Mouse (Mus musculus) MEL (cell line): ENCODE measurements around the gene Krtcap2. TPM values are rescaled to one million over a fixed set of nuclear protein-coding genes. Genes with fewer than 3 reads are reported as not detected.

Experiments
- DNase-seq: peaks from one replicate; pipeline ENCODE4 v3.0.0; 2011; ENCODE audit warnings: low read depth, low spot score
- H3K27ac ChIP-seq: 2 replicates; pipeline ENCODE4 v1.5.1; 2012; ENCODE audit warnings: low read depth, mild to moderate bottlenecking, control low read depth, low read length, moderate library complexity; ENCODE audit not compliant: control insufficient read depth
- H3K27me3 ChIP-seq, 2 experiments: fragments of 150-350 bp in 1 of 2; sonication (generic) in 1 of 2; 2 replicates each; pipeline ENCODE4 v1.6.1; 2012; ENCODE audit warnings: low read length in 2 of 2, mild to moderate bottlenecking in 2 of 2, improper control_type of control experiment in 1 of 2, moderate library complexity in 1 of 2; ENCODE audit not compliant: insufficient read depth in 2 of 2, control insufficient read depth in 1 of 2
- H3K36me3 ChIP-seq, 2 experiments: 2 replicates each; pipeline ENCODE4 v1.6.1; 2012 to 2014; ENCODE audit warnings: low read length in 2 of 2, improper control_type of control experiment in 1 of 2, inconsistent platforms in 1 of 2, mild to moderate bottlenecking in 1 of 2; ENCODE audit not compliant: insufficient read depth in 2 of 2, control insufficient read depth in 1 of 2
- H3K4me1 ChIP-seq, 2 experiments: fragments of 150-350 bp in 1 of 2; sonication (generic) in 1 of 2; 2 replicates each; pipeline ENCODE4 v1.6.1; 2012; ENCODE audit warnings: low read length in 2 of 2, improper control_type of control experiment in 1 of 2, mild to moderate bottlenecking in 1 of 2; ENCODE audit not compliant: insufficient read depth in 2 of 2, control insufficient read depth in 1 of 2
- H3K4me3 ChIP-seq, 2 experiments: fragments of 150-350 bp in 1 of 2; sonication (generic) in 1 of 2; 2 replicates each; pipeline ENCODE4 v1.5.1; 2012; ENCODE audit warnings: low read depth in 2 of 2, low read length in 2 of 2, mild to moderate bottlenecking in 2 of 2, moderate library complexity in 2 of 2, control low read depth in 1 of 2, improper control_type of control experiment in 1 of 2; ENCODE audit not compliant: control insufficient read depth in 1 of 2, insufficient read depth in 1 of 2
- H3K79me2 ChIP-seq: 2 replicates; pipeline ENCODE4 v1.6.1; 2012; ENCODE audit warnings: mild to moderate bottlenecking, low read length, moderate library complexity; ENCODE audit not compliant: control insufficient read depth, poor library complexity, insufficient read depth
- H3K9ac ChIP-seq: 2 replicates; pipeline ENCODE4 v1.6.1; 2012; ENCODE audit warnings: low read depth, mild to moderate bottlenecking, control low read depth, low read length, moderate library complexity; ENCODE audit not compliant: control insufficient read depth, poor library complexity, severe bottlenecking
- H3K9me3 ChIP-seq: fragments of 150-350 bp; sonication (generic); replicated peaks from 2 replicates; pipeline ENCODE4 v1.6.1; 2012; ENCODE audit warnings: mild to moderate bottlenecking, low read length, improper control_type of control experiment, moderate library complexity; ENCODE audit not compliant: insufficient read depth
- CTCF ChIP-seq, 3 experiments: IDR thresholded peaks in 2 of 3; conservative IDR thresholded peaks in 1 of 3; 2 replicates each; pipeline ENCODE4 v1.5.1; 2011 to 2012; ENCODE audit warnings: low read length in 3 of 3, low read depth in 2 of 3, mild to moderate bottlenecking in 2 of 3, improper control_type of control experiment in 1 of 3, inconsistent platforms in 1 of 3, mixed read lengths in 1 of 3, moderate library complexity in 1 of 3; ENCODE audit not compliant: control insufficient read depth in 1 of 3, insufficient read depth in 1 of 3, poor library complexity in 1 of 3, severe bottlenecking in 1 of 3
- EP300 ChIP-seq, 2 experiments: IDR thresholded peaks; 2 replicates each; pipeline ENCODE4 v1.6.1; 2011; ENCODE audit warnings: improper control_type of control experiment in 2 of 2, low read length in 2 of 2, low read depth in 1 of 2, mild to moderate bottlenecking in 1 of 2
- ETS1 ChIP-seq: IDR thresholded peaks from 2 replicates; pipeline ENCODE4 v1.6.1; 2012; ENCODE audit warnings: low read depth, mild to moderate bottlenecking, inconsistent platforms, low read length, improper control_type of control experiment, moderate library complexity
- GABPA ChIP-seq: IDR thresholded peaks from 2 replicates; pipeline ENCODE4 v1.6.1; 2012; ENCODE audit warnings: low read depth, mild to moderate bottlenecking, inconsistent platforms, low read length, improper control_type of control experiment, moderate library complexity
- GATA1 ChIP-seq: IDR thresholded peaks from 2 replicates; pipeline ENCODE4 v1.6.1; 2011; ENCODE audit warnings: low read depth, low read length, improper control_type of control experiment
- HCFC1 ChIP-seq: IDR thresholded peaks from 2 replicates; pipeline ENCODE4 v1.6.1; 2012; ENCODE audit warnings: low read depth, mild to moderate bottlenecking, inconsistent platforms, low read length, improper control_type of control experiment, moderate library complexity
- JUND ChIP-seq: IDR thresholded peaks from 2 replicates; pipeline ENCODE4 v1.6.1; 2011; ENCODE audit warnings: low read depth, mild to moderate bottlenecking, improper control_type of control experiment, low read length
- MAFK ChIP-seq: IDR thresholded peaks from 2 replicates; pipeline ENCODE4 v1.6.1; 2011; ENCODE audit warnings: low read depth, mild to moderate bottlenecking, low read length, improper control_type of control experiment, borderline replicate concordance
- MAX ChIP-seq: IDR thresholded peaks from 2 replicates; pipeline ENCODE4 v1.6.1; 2011; ENCODE audit warnings: low read length, improper control_type of control experiment
- MAZ ChIP-seq: IDR thresholded peaks from 2 replicates; pipeline ENCODE4 v1.6.1; 2012; ENCODE audit warnings: low read depth, mild to moderate bottlenecking, inconsistent platforms, low read length, improper control_type of control experiment
- MYB ChIP-seq: IDR thresholded peaks from 2 replicates; pipeline ENCODE4 v1.6.1; 2011; ENCODE audit warnings: mild to moderate bottlenecking, low read depth, low read length, improper control_type of control experiment
- NELFE ChIP-seq: IDR thresholded peaks from 2 replicates; pipeline ENCODE4 v1.6.1; 2011; ENCODE audit warnings: low read depth, low read length, improper control_type of control experiment
- NRF1 ChIP-seq: IDR thresholded peaks from 2 replicates; pipeline ENCODE4 v1.6.1; 2014; ENCODE audit warnings: low read depth, mild to moderate bottlenecking, inconsistent platforms, low read length, improper control_type of control experiment, moderate library complexity; ENCODE audit not compliant: poor library complexity, insufficient read depth, severe bottlenecking
- POLR2A ChIP-seq, 2 experiments: IDR thresholded peaks; 2 replicates each; pipeline ENCODE4 v1.6.1; 2011 to 2012; ENCODE audit warnings: low read length in 2 of 2, mild to moderate bottlenecking in 2 of 2, control low read depth in 1 of 2, improper control_type of control experiment in 1 of 2, low read depth in 1 of 2, moderate library complexity in 1 of 2; ENCODE audit not compliant: control insufficient read depth in 1 of 2, insufficient read depth in 1 of 2, poor library complexity in 1 of 2
- POLR2AphosphoS2 ChIP-seq: IDR thresholded peaks from 2 replicates; pipeline ENCODE4 v1.6.1; 2011; ENCODE audit warnings: low read length, improper control_type of control experiment
- RCOR1 ChIP-seq: IDR thresholded peaks from 2 replicates; pipeline ENCODE4 v1.6.1; 2012; ENCODE audit warnings: low read depth, mild to moderate bottlenecking, inconsistent platforms, low read length, improper control_type of control experiment
- SIN3A ChIP-seq: IDR thresholded peaks from 2 replicates; pipeline ENCODE4 v1.6.1; 2012; ENCODE audit warnings: low read length, improper control_type of control experiment, inconsistent platforms
- SMC3 ChIP-seq: IDR thresholded peaks from 2 replicates; pipeline ENCODE4 v1.6.1; 2011; ENCODE audit warnings: low read depth, low read length, improper control_type of control experiment
- TAL1 ChIP-seq: IDR thresholded peaks from 2 replicates; pipeline ENCODE4 v1.6.1; 2012; ENCODE audit warnings: mild to moderate bottlenecking, inconsistent platforms, low read length, moderate library complexity, mixed read lengths
- UBTF ChIP-seq: IDR thresholded peaks from 2 replicates; pipeline ENCODE4 v1.6.1; 2012; ENCODE audit warnings: low read depth, mild to moderate bottlenecking, inconsistent platforms, low read length, improper control_type of control experiment, moderate library complexity, borderline replicate concordance; ENCODE audit not compliant: insufficient read depth
- USF1 ChIP-seq: IDR thresholded peaks from 2 replicates; pipeline ENCODE4 v1.6.1; 2014; ENCODE audit warnings: low read depth, mild to moderate bottlenecking, inconsistent platforms, low read length, improper control_type of control experiment, moderate library complexity
- USF2 ChIP-seq, 2 experiments: IDR thresholded peaks; 2 replicates each; pipeline ENCODE4 v1.6.1; 2011 to 2012; ENCODE audit warnings: improper control_type of control experiment in 2 of 2, low read length in 2 of 2, borderline replicate concordance in 1 of 2, inconsistent platforms in 1 of 2, low read depth in 1 of 2, mild to moderate bottlenecking in 1 of 2; ENCODE audit not compliant: insufficient read depth in 1 of 2
- ZKSCAN1 ChIP-seq: IDR thresholded peaks from 2 replicates; pipeline ENCODE4 v1.6.1; 2012; ENCODE audit warnings: low read depth, mild to moderate bottlenecking, inconsistent platforms, low read length, improper control_type of control experiment, moderate library complexity
- polyA plus RNA-seq, 2 experiments: library from polyadenylated mRNA; stranded (reverse) in 1 of 2; unstranded in 1 of 2; fragments of >175 nt in 1 of 2; fragments of >200 nt in 1 of 2; gene quantifications; 2 replicates each; pipeline versions ENCODE4 v1.2.1 to v1.2.4; 2012; ENCODE audit warnings: low replicate concordance in 2 of 2, low read depth in 1 of 2; ENCODE audit not compliant: insufficient read length in 2 of 2, insufficient read depth in 1 of 2, missing spikeins in 1 of 2
- total RNA-seq: library from RNA; depleted of rRNA; stranded (reverse); fragments of 300-350 nt; gene quantifications from 2 replicates; pipeline ENCODE4 v1.2.3, GENCODE M21; 2012

The Krtcap2 gene
- total and polyA plus RNA-seq, 3 experiments = 171 to 497 TPM; not detected in 1

DNA sequence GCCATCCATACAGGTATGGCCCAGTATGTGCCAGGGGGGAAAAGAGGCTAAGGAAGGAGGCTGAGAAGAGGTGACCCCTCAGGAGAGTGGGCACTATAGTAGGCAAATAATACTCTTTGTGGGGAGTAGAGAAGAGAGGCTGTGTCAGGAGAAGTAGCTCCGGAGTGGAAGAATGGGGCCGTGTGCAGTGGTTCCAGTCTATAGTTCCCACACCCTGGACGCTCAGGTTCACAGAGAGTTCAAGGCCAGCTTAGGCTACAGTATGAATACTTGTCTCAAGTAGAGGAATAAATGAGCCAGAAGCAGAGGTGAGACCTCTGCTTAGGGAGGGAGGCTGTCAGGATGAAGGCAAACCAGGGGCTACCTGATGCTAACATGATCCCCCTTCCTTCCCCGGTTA, 16.5 kb upstream of the Krtcap2 start:
- H3K9me3 ChIP-seq = no peaks in the 10 kb centered on the region
- DNase-seq = no peak
- H3K79me2 ChIP-seq = no peaks in the 10 kb centered on the region
- H3K27me3 ChIP-seq = no peaks in the 10 kb centered on the region
- H3K9ac ChIP-seq = no peak overlapping the region
- no peak for TF ChIP-seq HCFC1
- no peak for TF ChIP-seq JUND
- no peak for TF ChIP-seq SIN3A
- no peak for TF ChIP-seq USF2 (IDR thresholded peaks at IDR 0.05; ENCODE audit: borderline replicate concordance in 1 of 2, insufficient read depth in 1 of 2, low read depth in 1 of 2, low read length in 2 of 2)
- TF ChIP-seq GABPA = no peak
- no peak for TF ChIP-seq NRF1
- no peak for TF ChIP-seq UBTF
- no peak for TF ChIP-seq MAZ
- H3K36me3 ChIP-seq = peaks cover 0 to 14% of the 10 kb centered on the region in 2 experiments; a peak in 2 of 4 replicates
- H3K4me3 ChIP-seq = no peak overlapping the region
- peaks cover 7 to 23% of the 10 kb centered on the region in 2 experiments for H3K4me1 ChIP-seq
- no peak overlapping the region for H3K27ac ChIP-seq

DNA sequence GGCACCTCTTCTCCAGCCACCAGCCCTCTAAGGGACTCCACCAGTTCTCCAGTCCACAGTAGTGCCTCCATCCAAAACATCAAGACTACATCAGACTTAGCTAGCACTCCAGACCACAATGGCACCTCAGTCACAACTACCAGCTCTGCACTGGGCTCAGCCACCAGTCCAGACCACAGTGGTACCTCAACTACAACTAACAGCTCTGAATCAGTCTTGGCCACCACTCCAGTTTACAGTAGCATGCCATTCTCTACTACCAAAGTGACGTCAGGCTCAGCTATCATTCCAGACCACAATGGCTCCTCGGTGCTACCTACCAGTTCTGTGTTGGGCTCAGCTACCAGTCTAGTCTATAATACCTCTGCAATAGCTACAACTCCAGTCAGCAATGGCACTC, 15.2 kb upstream of the Krtcap2 start:
- Histone ChIP-seq H3K27me3 (no peaks in the 10 kb centered on the region), H3K9ac (no peak overlapping the region), H3K4me3 (no peak overlapping the region), H3K36me3 (peaks cover 0 to 14% of the 10 kb centered on the region in 2 experiments; a peak in 2 of 4 replicates), H3K4me1 (peaks cover 7 to 26% of the 10 kb centered on the region in 2 experiments), H3K79me2 (no peaks in the 10 kb centered on the region), H3K27ac (no peak overlapping the region), H3K9me3 (no peaks in the 10 kb centered on the region)
- no peak for TF ChIP-seq POLR2A (IDR thresholded peaks at IDR 0.05; ENCODE audit: control insufficient read depth in 1 of 2, insufficient read depth in 1 of 2, low read depth in 1 of 2, low read length in 2 of 2, poor library complexity in 1 of 2)
- no peak for TF ChIP-seq GATA1
- no peak for TF ChIP-seq HCFC1
- TF ChIP-seq TAL1 = no peak
- TF ChIP-seq UBTF = no peak
- TF ChIP-seq GABPA = no peak
- TF ChIP-seq MAFK = no peak
- no peak for TF ChIP-seq ETS1
- no peak for TF ChIP-seq RCOR1
- TF ChIP-seq EP300 (IDR thresholded peaks at IDR 0.05; ENCODE audit: low read depth in 1 of 2, low read length in 2 of 2) = no peak
- no peak for TF ChIP-seq SMC3
- no peak for TF ChIP-seq NELFE
- no peak for TF ChIP-seq MYB
- TF ChIP-seq POLR2AphosphoS2 = no peak
- TF ChIP-seq ZKSCAN1 = no peak
- no peak for TF ChIP-seq USF1
- TF ChIP-seq MAX = no peak
- no peak for TF ChIP-seq CTCF (IDR thresholded peaks at IDR 0.05 in 2 of 3, conservative IDR thresholded peaks at IDR 0.05 in 1 of 3; ENCODE audit: control insufficient read depth in 1 of 3, insufficient read depth in 1 of 3, low read depth in 2 of 3, low read length in 3 of 3, poor library complexity in 1 of 3, severe bottlenecking in 1 of 3)
- DNase-seq = no peak
